Mouse (Mus musculus): ENCODE data around the gene Usp40.
"Not testable (repeated sequence)": the region's sequence is repeated elsewhere in the genome, so short reads cannot be mapped to it uniquely, and the experiment has no call there.

- not testable (repeated sequence) for TF ChIP-seq CTCF, POLR2A (IDR thresholded peaks at IDR 0.05; ENCODE audit: extremely low read depth, insufficient read depth, low read length)
Observed at GRCm38 (mm10) chr1:88025244-88025643, 16.9 kb upstream of the Usp40 start.
